Mouse (Mus musculus): ENCODE data around the gene Ddx55.

The Ddx55 gene

GRCm38 (mm10) chr5:124552558-124553307 is at the start of gene Ddx55:
Gene Ddx55, plus strand, starts transcription at chr5:124552864.
- DNase-seq = peak; percentile 92

GRCm38 (mm10) chr5:124503742-124504141 is 48.9 kb upstream of the Ddx55 start:
- DNase-seq = peak; percentile 92

GRCm38 (mm10) chr5:124505235-124505634 is 47.4 kb upstream of the Ddx55 start:
- no peak for DNase-seq

GRCm38 (mm10) chr5:124506731-124507359 is 45.8 kb upstream of the Ddx55 start:
- DNase-seq = no peak

GRCm38 (mm10) chr5:124509200-124509599 is 43.5 kb upstream of the Ddx55 start:
- no peak for DNase-seq

- no peak for DNase-seq
Observed at GRCm38 (mm10) chr5:124509742-124510237, 42.9 kb upstream of the Ddx55 start.

GRCm38 (mm10) chr5:124510536-124511050 is 42.1 kb upstream of the Ddx55 start:
- DNase-seq = no peak

- DNase-seq = no peak
Observed at GRCm38 (mm10) chr5:124515789-124516188, 36.9 kb upstream of the Ddx55 start.

GRCm38 (mm10) chr5:124518648-124519047 is 34.0 kb upstream of the Ddx55 start:
- peak; percentile 91 for DNase-seq

- no peak for DNase-seq
Observed at GRCm38 (mm10) chr5:124521588-124521987, 31.1 kb upstream of the Ddx55 start.

- DNase-seq = no peak
Observed at GRCm38 (mm10) chr5:124523032-124523431, 29.6 kb upstream of the Ddx55 start.

- DNase-seq = no peak
Observed at GRCm38 (mm10) chr5:124524943-124525342, 27.7 kb upstream of the Ddx55 start.

GRCm38 (mm10) chr5:124528351-124528750 is 24.3 kb upstream of the Ddx55 start:
- DNase-seq = no peak

GRCm38 (mm10) chr5:124528791-124529190 is 23.9 kb upstream of the Ddx55 start:
- no peak for DNase-seq

GRCm38 (mm10) chr5:124529191-124529651 is 23.4 kb upstream of the Ddx55 start:
- DNase-seq = no peak

GRCm38 (mm10) chr5:124529697-124530096 is 23.0 kb upstream of the Ddx55 start:
- DNase-seq = no peak

- DNase-seq = peak; percentile 82
Observed at GRCm38 (mm10) chr5:124530655-124531582, 21.7 kb upstream of the Ddx55 start, which contains the start of gene Rilpl1. Gene Rilpl1, minus strand, starts transcription at chr5:124531391.

- DNase-seq = no peak
Observed at GRCm38 (mm10) chr5:124531583-124531930, 21.1 kb upstream of the Ddx55 start.

GRCm38 (mm10) chr5:124532451-124532850 is 20.2 kb upstream of the Ddx55 start:
- no peak for DNase-seq

- DNase-seq = no peak
Observed at GRCm38 (mm10) chr5:124535016-124535415, 17.6 kb upstream of the Ddx55 start.

GRCm38 (mm10) chr5:124536776-124537175 is 15.9 kb upstream of the Ddx55 start:
- peak; percentile 43 for DNase-seq
